Mouse (Mus musculus) C3H10T1/2 (cell line): Measurements from ENCODE around the gene Traf1. TPM values are rescaled to one million over a fixed set of nuclear protein-coding genes. Genes with fewer than 3 reads are reported as not detected.

Source experiments
- polyA plus RNA-seq, 2 experiments: library from polyadenylated mRNA; unstranded; fragments of >200 nt; fragmentation: generic; extraction: Trizol; gene quantifications; one replicate each; pipeline ENCODE4 v1.2.1; 2012; ENCODE audit warnings: missing spikeins in 2 of 2

The Traf1 gene
- polyA plus RNA-seq, result 10 to 100 TPM in 1 of 2 experiments, 1 to 10 TPM in 1; 5.4 to 12.1 TPM

GRCm38 (mm10) chr2:34961481-34962036 is at the start of gene Traf1:
Gene Traf1 (minus strand): TSS chr2:34961772.

GRCm38 (mm10) chr2:34913218-34914068 is 48.1 kb downstream of the Traf1 start, which contains the start of gene Phf19:
Gene Phf19 (minus strand): TSS chr2:34914026.

Other genes starting within 250 kb of the Traf1 start
- gene Gapvd1, start 206.5 kb downstream of the Traf1 start, polyA plus RNA-seq, result 10 to 100 TPM in 1 of 2 experiments, 1 to 10 TPM in 1; 3.4 to 20.4 TPM
- gene Hspa5, start 189.8 kb downstream of the Traf1 start, polyA plus RNA-seq, result 100 to 1,000 TPM in 1 of 2 experiments, 10 to 100 TPM in 1; 22.3 to 265 TPM
- gene Rabepk, start 161.9 kb downstream of the Traf1 start, polyA plus RNA-seq, result 10 to 100 TPM; 38.2 to 42.3 TPM
- gene Fbxw2, start 135.5 kb downstream of the Traf1 start, polyA plus RNA-seq, result 10 to 100 TPM; 20.4 to 58.5 TPM
- gene Gm34653, start 128.8 kb downstream of the Traf1 start, polyA plus RNA-seq, result under 1 TPM in 1 of 2 experiments, not detected in 1; 0.02 TPM
- gene Cutal, start 87.4 kb downstream of the Traf1 start, polyA plus RNA-seq, result under 1 TPM in 1 of 2 experiments, not detected in 1; 0.04 TPM
- gene Psmd5, start 86.8 kb downstream of the Traf1 start, polyA plus RNA-seq, result 10 to 100 TPM; 18.3 to 29.6 TPM
- 10 to 100 TPM; 14.3 to 15.9 TPM for gene Phf19, start 47.7 kb downstream of the Traf1 start, polyA plus RNA-seq
- under 1 TPM in 1 of 2 experiments, not detected in 1; 0.07 TPM for gene Hc, start 99.7 kb upstream of the Traf1 start, polyA plus RNA-seq
- gene AI182371, start 139.8 kb upstream of the Traf1 start, polyA plus RNA-seq, result under 1 TPM in 1 of 2 experiments, not detected in 1; 0.11 TPM
- gene Cntrl, start 147.7 kb upstream of the Traf1 start, polyA plus RNA-seq, result 1 to 10 TPM in 1 of 2 experiments, under 1 TPM in 1; 0.44 to 7.4 TPM
- gene Rab14, start 239.3 kb upstream of the Traf1 start, polyA plus RNA-seq, result 10 to 100 TPM; 20.9 to 63.8 TPM